Mouse (Mus musculus): ENCODE measurements around the gene Nceh1.

DNA sequence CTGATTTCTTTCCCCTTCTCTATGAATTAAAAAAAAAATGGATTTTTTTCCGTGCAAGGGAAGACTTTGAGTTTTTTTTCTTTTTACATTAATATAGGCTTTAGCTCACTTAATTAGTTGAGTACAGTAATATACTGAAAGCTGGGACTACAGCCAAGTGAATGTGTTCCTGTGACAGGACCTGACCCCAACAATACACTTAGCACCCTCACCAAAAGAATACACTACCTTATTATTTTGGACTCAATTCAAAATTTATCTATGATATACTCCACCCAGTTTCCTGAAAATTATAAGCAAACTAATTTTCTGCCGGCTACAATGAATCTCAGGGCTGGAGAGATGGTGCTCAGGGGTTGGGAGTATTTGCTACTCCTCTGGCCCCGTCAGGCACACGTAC, 86.4 kb downstream of the Nceh1 start:
- TF ChIP-seq CTCF (IDR thresholded peaks at IDR 0.05; ENCODE audit: low read depth) (no peak), EP300 (optimal IDR thresholded peaks at IDR 0.05) (no peak)
